25 mouse cellular contexts compared by ENCODE assay signal in genomic region chr2:78558128-78558527, GRCm38 (mm10).
DNase-seq lines count a peak whose midpoint lies in the region; ATAC-seq lines count a peak whose summit lies in the region.
"Had no signal": no experiment of that assay in that cellular context is flagged by ENCODE, and none has a peak within 500 bp of the region (broad histone marks: within the 10 kb centered on the region; RNA-seq: fewer than 3 reads in every experiment).

No protein-coding gene starts in this region.

- no peaks in the 10 kb centered on the region for H3K27me3 ChIP-seq in hindbrain, embryonic 12.5 days
- no peaks in the 10 kb centered on the region for H3K27me3 ChIP-seq in hindbrain, embryonic 14.5 days (ENCODE audit: control insufficient read depth, insufficient read depth, low read length)
- H3K27me3 ChIP-seq: heart, embryonic 13.5 days; hindbrain, embryonic 13.5 days; Patski had no signal

- no peaks in the 10 kb centered on the region for H3K36me3 ChIP-seq in hindbrain, embryonic 12.5 days
- H3K36me3 ChIP-seq in hindbrain, embryonic 14.5 days (replicated peaks; ENCODE audit: control insufficient read depth, insufficient read depth): no peaks in the 10 kb centered on the region
- H3K36me3 ChIP-seq: forebrain, embryonic 10.5 days; G1E; heart, embryonic 10.5 days; heart, embryonic 13.5 days; hindbrain, embryonic 13.5 days had no signal

- H3K9ac ChIP-seq in hindbrain, embryonic 12.5 days: no peak overlapping the region
- H3K9ac ChIP-seq in hindbrain, embryonic 14.5 days: no peak overlapping the region
- H3K9ac ChIP-seq: heart, embryonic 13.5 days; hindbrain, embryonic 13.5 days had no signal

- H3K4me2 ChIP-seq in hindbrain, embryonic 12.5 days (replicated peaks): no peak overlapping the region
- no peak overlapping the region for H3K4me2 ChIP-seq in hindbrain, embryonic 14.5 days (replicated peaks)
- H3K4me2 ChIP-seq: heart, embryonic 13.5 days; hindbrain, embryonic 13.5 days had no signal

- H3K4me3 ChIP-seq in hindbrain, embryonic 12.5 days: no peak overlapping the region
- H3K4me3 ChIP-seq in hindbrain, embryonic 14.5 days (replicated peaks; ENCODE audit: low read length): no peak overlapping the region
- H3K4me3 ChIP-seq: forebrain, embryonic 10.5 days; heart, adult 2 months; heart, embryonic 10.5 days; heart, embryonic 13.5 days; hindbrain, embryonic 13.5 days had no signal

- H3K27ac ChIP-seq in hindbrain, embryonic 12.5 days: no peak overlapping the region
- no peak overlapping the region for H3K27ac ChIP-seq in hindbrain, embryonic 14.5 days
- H3K27ac ChIP-seq: forebrain, embryonic 10.5 days; heart, adult 2 months; heart, embryonic 10.5 days; heart, embryonic 13.5 days; hindbrain, embryonic 13.5 days had no signal

- WGBS in hindbrain, embryonic 12.5 days: 24% methylated on average over 1 of the region's 1 CpGs
- WGBS in hindbrain, embryonic 14.5 days: 28% methylated on average over 1 of the region's 1 CpGs

- H3K9me3 ChIP-seq in hindbrain, embryonic 12.5 days (replicated peaks): no peaks in the 10 kb centered on the region
- no peaks in the 10 kb centered on the region for H3K9me3 ChIP-seq in hindbrain, embryonic 14.5 days (ENCODE audit: control insufficient read depth, low read length)
- H3K9me3 ChIP-seq: forebrain, embryonic 10.5 days; G1E; heart, embryonic 10.5 days; heart, embryonic 13.5 days; hindbrain, embryonic 13.5 days had no signal

- peak; percentile 56; the same call in 1 of the 2 replicates for ATAC-seq in hindbrain, embryonic 12.5 days (ENCODE audit: low FRiP score)
- ATAC-seq in hindbrain, embryonic 14.5 days (ENCODE audit: low FRiP score): no peak
- ATAC-seq: forebrain, embryonic 14.5 days; intestine, postnatal 0 days; Patski had no signal

- H3K4me1 ChIP-seq in hindbrain, embryonic 12.5 days: no peaks in the 10 kb centered on the region
- no peaks in the 10 kb centered on the region for H3K4me1 ChIP-seq in hindbrain, embryonic 14.5 days (replicated peaks; ENCODE audit: control insufficient read depth, insufficient read depth, low read length)
- H3K4me1 ChIP-seq: heart, embryonic 10.5 days; heart, embryonic 13.5 days; hindbrain, embryonic 13.5 days had no signal

- DNase-seq in embryo, embryonic 10.5 days (ENCODE audit: low spot score): peak; percentile 9
- DNase-seq in embryo, embryonic 10 days (ENCODE audit: low spot score): no peak
- no peak for DNase-seq in hindbrain, embryonic 14.5 days (ENCODE audit: low spot score)
- DNase-seq in retina, embryonic 14.5 days (ENCODE audit: low spot score): peak; percentile 8
- DNase-seq in retina, postnatal 1 day: no peak
- DNase-seq: adrenal gland, postnatal 10 days; adrenal gland, postnatal 36 days; cerebellum, adult 11 months; cerebellum, adult 2 months; cerebellum, adult 9-11 months; cerebellum, postnatal 25 days; gastrocnemius, postnatal 10 days; gastrocnemius, postnatal 36 days; heart, adult 2 months; heart, postnatal 14 days; heart, postnatal 4 days had no signal

Comparison
In these comparisons a context has a peak if more than half of its experiments do, and no peak if none do; other contexts are left out.
1. DNase-seq: peak in embryo, embryonic 10.5 days (single experiment) and retina, embryonic 14.5 days (single experiment); none in embryo, embryonic 10 days (single experiment), hindbrain, embryonic 14.5 days (single experiment) and retina, postnatal 1 day (single experiment).